Mouse (Mus musculus) c-Kit-positive CD71-negative TER-119-negative erythroid progenitor cells, embryonic 14.5 days (primary cell): Measurements from ENCODE around the gene Olfr593.
"Not testable (repeated sequence)": the region's sequence is repeated elsewhere in the genome, so short reads cannot be mapped to it uniquely, and the experiment has no call there.

ENCODE experiments used
- DNase-seq: peaks from one replicate; pipeline ENCODE4 v3.0.0-alpha.2; 2013; ENCODE audit warnings: low read depth

Gene Olfr593

GRCm38 (mm10) chr7:103211562-103211961 lies at the start of gene Olfr593:
Gene Olfr593, plus strand, starts transcription at chr7:103211862.
- DNase-seq, result no peak

- no peak for DNase-seq
These were observed 42.0 kb upstream of the Olfr593 start for GRCm38 (mm10) chr7:103169697-103170096.

- no peak for DNase-seq
These were observed 33.4 kb upstream of the Olfr593 start, which contains the start of gene Olfr591 for GRCm38 (mm10) chr7:103178240-103178639. Gene Olfr591, minus strand, starts transcription at chr7:103178340.

- DNase-seq, result not testable (repeated sequence)
These were observed 27.2 kb upstream of the Olfr593 start, which contains the start of gene Olfr592 for GRCm38 (mm10) chr7:103184503-103184902. Gene Olfr592, plus strand, starts transcription at chr7:103184803.

- DNase-seq, result not testable (repeated sequence)
These were observed 388 bp downstream of the Olfr593 start for GRCm38 (mm10) chr7:103212050-103212449.

- DNase-seq, result no peak
These were observed 5.0 kb downstream of the Olfr593 start, which contains the start of gene Olfr594 for GRCm38 (mm10) chr7:103216696-103217095. Gene Olfr594, plus strand, starts transcription at chr7:103216996.

- DNase-seq, result not testable (repeated sequence)
These were observed 40.7 kb downstream of the Olfr593 start, which contains the start of gene Usp17ld for GRCm38 (mm10) chr7:103252405-103252804. Gene Usp17ld, minus strand, starts transcription at chr7:103252505.
